Mouse (Mus musculus) neural tube, embryonic 15.5 days (tissue): Measurements from ENCODE around the gene Igsf8. TPM values are rescaled to one million over a fixed set of nuclear protein-coding genes. Genes with fewer than 3 reads are reported as not detected.

Source experiments
- ATAC-seq: fragments of 200-750 bp; cut with Nextera tagmentation; 2 replicates; pipeline ENCODE4 v1.8.0; 2017; ENCODE audit warnings: mild to moderate bottlenecking, moderate TSS enrichment, moderate library complexity; ENCODE audit not compliant: low FRiP score
- H3K27ac ChIP-seq: fragments of 300-500 bp; sonication (generic); replicated peaks from 2 replicates; pipeline ENCODE4 v1.5.1; 2015; ENCODE audit warnings: mild to moderate bottlenecking, inconsistent platforms
- H3K27me3 ChIP-seq: fragments of 300-500 bp; sonication (generic); replicated peaks from 2 replicates; pipeline ENCODE4 v1.6.1; 2015; ENCODE audit warnings: inconsistent platforms
- H3K36me3 ChIP-seq: fragments of 300-500 bp; sonication (generic); 2 replicates; pipeline ENCODE4 v1.6.1; 2015; ENCODE audit warnings: inconsistent platforms
- H3K4me1 ChIP-seq: fragments of 300-500 bp; sonication (generic); 2 replicates; pipeline ENCODE4 v1.6.1; 2015; ENCODE audit warnings: inconsistent platforms
- H3K4me2 ChIP-seq: fragments of 300-500 bp; sonication (generic); 2 replicates; pipeline ENCODE4 v1.6.1; 2015; ENCODE audit warnings: inconsistent platforms, mild to moderate bottlenecking, moderate library complexity
- H3K4me3 ChIP-seq: fragments of 300-500 bp; sonication (generic); replicated peaks from 2 replicates; pipeline ENCODE4 v1.5.1; 2015; ENCODE audit warnings: mild to moderate bottlenecking, inconsistent platforms
- H3K9ac ChIP-seq: fragments of 300-500 bp; sonication (generic); replicated peaks from 2 replicates; pipeline ENCODE4 v1.6.1; 2015; ENCODE audit warnings: mild to moderate bottlenecking, inconsistent platforms
- H3K9me3 ChIP-seq: fragments of 300-500 bp; sonication (generic); replicated peaks from 2 replicates; pipeline ENCODE4 v1.6.1; 2016; ENCODE audit warnings: inconsistent platforms
- WGBS: fragments of 180-500 bp; shearing (Covaris S2); methylation state at CpG from one replicate; pipeline ENCODE4 v1.1.7; 2015; ENCODE audit warnings: mixed read lengths; 5-methylcytosine and 5-hydroxymethylcytosine counted together
- polyA plus RNA-seq: library from polyadenylated mRNA; unstranded; fragments of >200 nt; fragmentation: Nextera tagmentation; extraction: Ambion mirVana; gene quantifications from 2 replicates; pipeline ENCODE4 v1.2.1, GENCODE M21; 2015

The Igsf8 gene
- polyA plus RNA-seq, 1 experiment from 2014 or later = 71.3 TPM

GRCm38 (mm10) chr1:172314911-172315310, 53.5 kb downstream of the Igsf8 start:
- Histone ChIP-seq H3K4me3 (no peak overlapping the region), H3K27ac (no peak overlapping the region), H3K27me3 (no peaks in the 10 kb centered on the region), H3K4me2 (peak overlapping the region; percentile 91), H3K36me3 (0 out of 2 replicates have a peak, but pooled peaks cover 6% of the 10 kb centered on the region), H3K4me1 (peaks cover 60% of the 10 kb centered on the region), H3K9me3 (no peaks in the 10 kb centered on the region), H3K9ac (no peak overlapping the region)
- whole genome bisulfite sequencing = 28% methylated on average over 3 of the region's 3 CpGs
- no peak for ATAC-seq

GRCm38 (mm10) chr1:172317431-172317830, 56.0 kb downstream of the Igsf8 start:
- H3K4me3 ChIP-seq = no peak overlapping the region
- no peak for ATAC-seq
- no peak overlapping the region for H3K27ac ChIP-seq
- no peak overlapping the region for H3K4me2 ChIP-seq
- no peaks in the 10 kb centered on the region for H3K9me3 ChIP-seq
- 54% methylated on average over 18 of the region's 18 CpGs for WGBS
- H3K27me3 ChIP-seq = no peaks in the 10 kb centered on the region
- no peak overlapping the region for H3K9ac ChIP-seq
- peaks cover 9% of the 10 kb centered on the region; the same call in 1 of the 2 replicates for H3K36me3 ChIP-seq
- H3K4me1 ChIP-seq = peaks cover 49% of the 10 kb centered on the region

GRCm38 (mm10) chr1:172317946-172318345, 56.5 kb downstream of the Igsf8 start:
- WGBS = 57% methylated on average over 15 of the region's 15 CpGs
- Histone ChIP-seq H3K4me1 (peaks cover 45% of the 10 kb centered on the region), H3K27me3 (no peaks in the 10 kb centered on the region), H3K36me3 (peaks cover 9% of the 10 kb centered on the region; the same call in 1 of the 2 replicates), H3K9ac (0 out of 2 replicates have a peak overlapping the region, but pooled peaks have one; percentile 5), H3K4me2 (no peak overlapping the region), H3K27ac (no peak overlapping the region), H3K9me3 (no peaks in the 10 kb centered on the region), H3K4me3 (no peak overlapping the region)
- no peak for ATAC-seq

DNA sequence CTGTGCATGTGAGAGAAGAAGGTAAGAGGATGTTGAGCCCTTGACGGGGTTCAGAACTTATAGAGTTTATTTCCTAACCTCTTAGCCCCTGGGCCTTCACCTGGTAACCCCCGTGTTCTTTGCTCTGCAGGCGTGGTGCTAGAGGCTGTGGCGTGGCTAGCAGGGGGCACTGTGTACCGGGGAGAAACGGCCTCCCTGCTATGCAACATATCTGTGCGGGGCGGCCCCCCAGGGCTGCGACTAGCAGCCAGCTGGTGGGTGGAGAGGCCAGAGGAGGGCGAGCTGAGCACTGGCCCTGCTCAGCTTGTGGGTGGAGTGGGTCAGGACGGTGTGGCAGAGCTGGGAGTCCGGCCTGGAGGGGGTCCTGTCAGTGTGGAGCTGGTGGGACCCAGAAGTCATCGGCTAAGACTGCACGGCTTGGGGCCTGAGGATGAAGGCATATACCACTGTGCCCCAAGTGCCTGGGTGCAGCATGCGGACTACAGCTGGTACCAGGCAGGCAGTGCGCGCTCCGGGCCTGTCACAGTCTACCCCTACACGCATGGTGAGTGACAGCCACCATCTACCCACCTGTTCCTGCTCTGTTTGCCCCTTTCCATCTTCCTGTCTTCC, 57.1 kb downstream of the Igsf8 start:
- no peaks in the 10 kb centered on the region for H3K9me3 ChIP-seq
- peaks cover 39% of the 10 kb centered on the region for H3K4me1 ChIP-seq
- H3K4me2 ChIP-seq = no peak overlapping the region
- no peak overlapping the region for H3K4me3 ChIP-seq
- no peaks in the 10 kb centered on the region for H3K27me3 ChIP-seq
- H3K36me3 ChIP-seq = peaks cover 9% of the 10 kb centered on the region; the same call in 1 of the 2 replicates
- ATAC-seq = no peak
- H3K27ac ChIP-seq = no peak overlapping the region
- WGBS = 63% methylated on average over 19 of the region's 19 CpGs
- 0 out of 2 replicates have a peak overlapping the region, but pooled peaks have one; percentile 5 for H3K9ac ChIP-seq

- H3K4me3 ChIP-seq = no peak overlapping the region
- no peaks in the 10 kb centered on the region for H3K27me3 ChIP-seq
- peaks cover 31% of the 10 kb centered on the region for H3K4me1 ChIP-seq
- peak overlapping the region; percentile 13; the same call in 1 of the 2 replicates for H3K27ac ChIP-seq
- WGBS = 60% methylated on average over 7 of the region's 7 CpGs
- ATAC-seq = no peak
- H3K9me3 ChIP-seq = no peaks in the 10 kb centered on the region
- H3K36me3 ChIP-seq = peaks cover 9% of the 10 kb centered on the region; the same call in 1 of the 2 replicates
- no peak overlapping the region for H3K9ac ChIP-seq
- H3K4me2 ChIP-seq = no peak overlapping the region
These were observed 57.9 kb downstream of the Igsf8 start for GRCm38 (mm10) chr1:172319346-172319745.

DNA sequence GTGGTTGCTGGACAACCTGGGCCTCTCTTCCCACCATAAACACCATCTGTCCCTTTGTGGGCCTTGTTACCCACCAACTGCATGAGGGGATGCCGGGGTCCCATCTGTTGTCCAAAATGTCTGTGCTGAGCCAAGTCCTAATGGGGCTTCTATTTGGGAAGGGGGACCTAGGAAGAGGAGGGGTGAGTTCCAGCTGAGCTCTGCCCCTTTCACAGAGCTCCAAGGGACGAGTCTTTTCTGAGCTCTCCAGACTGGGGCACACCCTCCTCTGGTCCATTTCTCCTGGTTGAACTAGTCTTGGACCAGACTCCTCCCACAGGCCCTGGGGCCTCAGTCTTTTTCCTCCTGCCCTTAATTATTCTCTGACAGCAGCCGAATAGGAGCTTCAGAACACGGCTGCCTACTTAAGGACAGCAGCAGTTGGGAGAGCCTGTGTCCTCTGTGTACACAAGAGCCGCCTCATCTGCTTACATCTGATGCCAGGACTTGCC, 58.5 kb downstream of the Igsf8 start:
- Histone ChIP-seq H3K4me1 (peaks cover 26% of the 10 kb centered on the region), H3K4me2 (no peak overlapping the region), H3K27ac (no peak overlapping the region), H3K4me3 (no peak overlapping the region), H3K9me3 (no peaks in the 10 kb centered on the region), H3K27me3 (no peaks in the 10 kb centered on the region), H3K9ac (no peak overlapping the region), H3K36me3 (peaks cover 9% of the 10 kb centered on the region; the same call in 1 of the 2 replicates)
- no peak for ATAC-seq
- WGBS = 8% methylated on average over 5 of the region's 5 CpGs

- Histone ChIP-seq H3K4me2 (no peak overlapping the region), H3K27ac (no peak overlapping the region), H3K4me1 (peaks cover 26% of the 10 kb centered on the region), H3K9ac (no peak overlapping the region), H3K36me3 (peaks cover 9% of the 10 kb centered on the region; the same call in 1 of the 2 replicates), H3K4me3 (no peak overlapping the region), H3K9me3 (no peaks in the 10 kb centered on the region), H3K27me3 (peaks cover 5% of the 10 kb centered on the region; the same call in 1 of the 2 replicates)
- no peak for ATAC-seq
- 60% methylated on average over 13 of the region's 13 CpGs for WGBS
These were observed 61.3 kb downstream of the Igsf8 start for GRCm38 (mm10) chr1:172322725-172323124.

DNA sequence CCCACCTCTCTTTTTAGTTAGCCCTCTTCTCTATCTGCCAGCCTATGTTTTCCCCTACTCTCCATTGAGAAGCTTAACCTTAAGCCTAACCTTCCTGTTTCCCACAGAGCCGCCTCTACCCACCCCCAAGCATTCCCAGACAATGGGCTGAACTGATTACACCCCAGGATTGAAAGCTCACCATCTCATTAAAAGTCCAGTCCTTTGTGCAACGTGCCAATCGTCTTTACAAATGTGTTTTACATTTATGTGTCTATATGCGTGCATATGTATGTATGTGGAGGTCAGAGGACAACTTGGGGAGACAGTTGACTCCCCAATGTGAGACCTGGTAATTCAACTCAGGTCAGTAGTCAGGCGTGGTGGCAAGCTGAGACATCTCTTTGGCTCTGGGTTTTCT, 61.9 kb downstream of the Igsf8 start:
- no peak overlapping the region for H3K9ac ChIP-seq
- H3K4me1 ChIP-seq = peaks cover 26% of the 10 kb centered on the region
- no peak for ATAC-seq
- no peaks in the 10 kb centered on the region for H3K9me3 ChIP-seq
- no peak overlapping the region for H3K27ac ChIP-seq
- H3K36me3 ChIP-seq = peaks cover 5% of the 10 kb centered on the region; the same call in 1 of the 2 replicates
- WGBS = 35% methylated on average over 5 of the region's 5 CpGs
- H3K4me2 ChIP-seq = no peak overlapping the region
- no peak overlapping the region for H3K4me3 ChIP-seq
- peaks cover 5% of the 10 kb centered on the region; the same call in 1 of the 2 replicates for H3K27me3 ChIP-seq

DNA sequence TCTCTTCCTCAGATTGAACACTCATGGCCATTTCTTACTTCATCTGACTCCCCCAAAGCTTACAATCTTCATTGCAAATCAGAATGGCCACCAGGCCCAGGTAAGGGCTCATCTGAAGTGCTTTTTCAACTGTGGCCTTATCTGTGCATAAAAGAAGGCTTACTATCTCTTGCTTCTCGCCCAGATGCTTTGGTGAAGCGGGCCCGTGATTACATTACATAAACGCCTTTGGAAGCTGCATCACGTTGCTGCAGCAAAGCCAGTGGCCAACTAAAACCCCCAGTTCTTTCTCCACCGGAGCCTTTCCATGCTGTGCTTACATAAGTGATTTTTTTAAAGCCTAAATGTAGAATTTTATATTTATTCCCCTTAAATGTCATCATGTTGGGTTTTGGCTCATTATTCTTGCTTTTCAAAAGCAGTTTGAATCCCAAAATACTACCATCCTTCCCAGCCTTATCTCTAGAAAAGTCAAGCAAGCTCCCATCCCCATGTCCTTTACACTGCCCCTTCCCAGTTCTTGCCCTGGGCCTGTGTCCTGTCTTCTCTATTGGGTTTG, 62.4 kb downstream of the Igsf8 start:
- no peak overlapping the region for H3K27ac ChIP-seq

GRCm38 (mm10) chr1:172324725-172325124, 63.3 kb downstream of the Igsf8 start:
- 0 out of 2 replicates have a peak, but pooled peaks have one; percentile 16 for ATAC-seq
- H3K27ac ChIP-seq = no peak overlapping the region

More for the DNA sequence above, 62.4 kb downstream of the Igsf8 start:
- ATAC-seq = no peak
- WGBS = 72% methylated on average over 6 of the region's 6 CpGs
- Histone ChIP-seq H3K9me3 (no peaks in the 10 kb centered on the region), H3K27me3 (peaks cover 5% of the 10 kb centered on the region; the same call in 1 of the 2 replicates), H3K9ac (no peak overlapping the region), H3K36me3 (peaks cover 3% of the 10 kb centered on the region; the same call in 1 of the 2 replicates), H3K4me3 (no peak overlapping the region), H3K4me2 (no peak overlapping the region), H3K4me1 (peaks cover 27% of the 10 kb centered on the region)

DNA sequence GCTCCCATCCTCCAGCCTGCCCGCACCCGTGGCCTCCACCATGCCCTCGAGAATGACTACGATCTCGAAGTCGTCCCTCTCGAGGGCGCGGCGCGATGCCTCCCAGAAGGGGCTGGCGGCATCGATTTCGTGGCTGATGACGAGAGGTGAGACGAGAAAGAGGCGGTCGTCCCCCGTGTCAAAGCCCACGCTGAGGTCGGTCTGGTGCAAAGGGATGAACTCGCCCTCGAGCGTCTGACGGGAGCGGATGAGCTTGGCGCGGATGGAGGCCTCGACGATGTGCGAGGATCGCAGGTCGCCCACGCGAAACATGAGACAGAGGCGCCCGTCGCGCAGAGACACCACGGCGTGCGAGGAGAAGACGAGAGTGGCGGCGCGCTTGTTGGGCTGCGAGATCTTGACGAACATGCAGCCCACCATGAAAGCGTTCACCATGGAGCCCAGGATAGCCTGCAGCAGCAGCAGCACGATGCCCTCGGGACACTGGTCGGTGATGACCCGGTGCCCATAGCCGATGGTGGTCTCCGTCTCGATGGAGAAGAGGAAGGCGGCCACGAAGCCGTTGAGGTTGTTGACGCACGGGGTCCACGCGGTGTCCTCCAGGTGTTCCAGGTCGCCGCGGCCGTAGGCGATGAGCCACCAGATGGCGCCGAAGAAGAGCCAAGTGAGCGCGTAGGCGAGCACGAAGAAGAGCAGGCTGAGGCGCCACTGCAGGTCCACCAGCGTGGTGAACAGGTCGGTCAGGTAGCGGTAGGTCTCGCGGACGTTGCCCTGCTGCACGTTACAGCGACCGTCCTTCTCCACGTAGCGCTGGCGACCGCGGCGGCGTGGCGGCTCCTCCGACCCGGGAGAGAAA, 64.5 kb downstream of the Igsf8 start:
- Histone ChIP-seq H3K27me3 (peaks cover 5% of the 10 kb centered on the region; the same call in 1 of the 2 replicates), H3K9ac (peak overlapping the region; percentile 38), H3K36me3 (peaks cover 1% of the 10 kb centered on the region; the same call in 1 of the 2 replicates), H3K27ac (no peak overlapping the region; the same call in 1 of the 2 replicates), H3K9me3 (no peaks in the 10 kb centered on the region), H3K4me3 (peak overlapping the region; percentile 52), H3K4me1 (peaks cover 25% of the 10 kb centered on the region), H3K4me2 (peak overlapping the region; percentile 92)
- 20% methylated on average over 94 of the region's 94 CpGs for WGBS
- peak; percentile 78 for ATAC-seq

More at GRCm38 (mm10) chr1:172324725-172325124, 63.3 kb downstream of the Igsf8 start:
- Histone ChIP-seq H3K36me3 (peaks cover 3% of the 10 kb centered on the region; the same call in 1 of the 2 replicates), H3K27me3 (peaks cover 5% of the 10 kb centered on the region; the same call in 1 of the 2 replicates), H3K4me2 (no peak overlapping the region), H3K4me3 (no peak overlapping the region), H3K4me1 (peaks cover 30% of the 10 kb centered on the region), H3K9me3 (no peaks in the 10 kb centered on the region), H3K9ac (no peak overlapping the region)
- WGBS = 10% methylated on average over 7 of the region's 7 CpGs
